In the genomic region with DNA sequence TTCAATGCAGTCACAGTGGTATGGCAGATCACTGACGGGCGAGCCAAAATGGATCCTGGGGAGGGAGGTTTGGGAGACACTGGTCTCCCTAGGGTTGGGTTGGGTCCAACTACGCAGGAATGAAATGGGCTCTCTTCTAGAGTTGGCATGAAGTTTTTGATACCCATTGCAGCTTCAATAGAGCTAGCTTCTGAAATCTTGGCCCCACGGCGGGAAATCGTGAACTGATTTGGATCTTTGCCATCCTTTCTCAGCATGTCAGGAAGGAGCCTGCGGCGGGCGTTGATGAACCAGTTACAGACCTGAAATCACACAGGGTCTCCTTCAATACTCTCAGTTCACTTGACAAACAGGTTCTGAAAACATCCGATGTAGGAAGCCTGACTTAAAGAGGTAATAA, we compare ENCODE assay signal across 10 mouse cellular contexts. TPM values are rescaled to one million over a fixed set of nuclear protein-coding genes. Genes with fewer than 3 reads are reported as not detected.
DNase-seq lines count a peak whose midpoint lies in the region; ATAC-seq and TF ChIP-seq lines count a peak whose summit lies in the region.
"Had no signal": no experiment of that assay in that cellular context is flagged by ENCODE, and none has a peak within 500 bp of the region (broad histone marks: within the 10 kb centered on the region; RNA-seq: fewer than 3 reads in every experiment).

No protein-coding gene starts in this region.

- no peak overlapping the region for H3K9ac ChIP-seq in kidney, embryonic 16.5 days (replicated peaks; ENCODE audit: low read length)

- H3K27me3 ChIP-seq in E14TG2a.4 (ENCODE audit: insufficient read depth, low read length): no peaks in the 10 kb centered on the region
- no peaks in the 10 kb centered on the region for H3K27me3 ChIP-seq in kidney, embryonic 16.5 days (ENCODE audit: insufficient read depth, low read length)
- H3K27me3 ChIP-seq: Patski had no signal

- H3K4me2 ChIP-seq in kidney, embryonic 16.5 days (replicated peaks; ENCODE audit: low read depth, low read length): no peak overlapping the region

- peak overlapping the region; percentile 39; the same call in 1 of the 2 replicates for H3K27ac ChIP-seq in kidney, embryonic 16.5 days (ENCODE audit: low read length)

- peaks cover 78% of the 10 kb centered on the region for H3K4me1 ChIP-seq in E14TG2a.4 (replicated peaks; ENCODE audit: low read depth, low read length)
- peaks cover 46% of the 10 kb centered on the region for H3K4me1 ChIP-seq in kidney, embryonic 16.5 days (ENCODE audit: insufficient read depth, low read length)

- DNase-seq in heart, adult 9 months (ENCODE audit: low spot score in 2 of 2): peak; percentile 8 to 11
- DNase-seq in heart, postnatal 14 days: no peak
- DNase-seq in R1 (ENCODE audit: low read depth, low spot score): peak; percentile 49
- DNase-seq in spleen, postnatal 36 days (ENCODE audit: low spot score in 2 of 2): no peak
- DNase-seq in spleen, postnatal 10 days (ENCODE audit: low spot score in 2 of 2): no peak
- DNase-seq: gastrocnemius, postnatal 14 days had no signal

- ATAC-seq in kidney, embryonic 16.5 days (ENCODE audit: low FRiP score, low TSS enrichment): no peak
- no peak for ATAC-seq in frontal cortex, adult (ENCODE audit: low TSS enrichment)

- H3K36me3 ChIP-seq in E14TG2a.4 (ENCODE audit: insufficient read depth, low read length): peaks cover 87% of the 10 kb centered on the region
- peaks cover 36% of the 10 kb centered on the region for H3K36me3 ChIP-seq in kidney, embryonic 16.5 days (ENCODE audit: insufficient read depth, low read length)

- intact Hi-C loops in heart, postnatal 14 days (cut with DNase I): loop anchor here (1.0 to 5.0 kb wide), 2 partner anchors 121 to 337 kb away; a partner anchor contains a TSS

- peak overlapping the region; percentile 95 for H3K4me3 ChIP-seq in E14TG2a.4 (replicated peaks; ENCODE audit: low read length)
- no peak overlapping the region for H3K4me3 ChIP-seq in kidney, embryonic 16.5 days (ENCODE audit: low read length)

- TF ChIP-seq CTCF in E14TG2a.4 (conservative IDR thresholded peaks at IDR 0.05; ENCODE audit: low read length): no peak

- no peaks in the 10 kb centered on the region for H3K9me3 ChIP-seq in E14TG2a.4 (ENCODE audit: low read length)
- H3K9me3 ChIP-seq in kidney, embryonic 16.5 days (ENCODE audit: low read length): no peaks in the 10 kb centered on the region

- 57% methylated on average over 10 of the region's 10 CpGs for WGBS in kidney, embryonic 16.5 days

RNA-seq across cellular contexts. Expression of a gene that starts 8.4 kb away (rescaled TPM):
- 10 to 100 TPM in 1 of 2 experiments, 1 to 10 TPM in 1; 8.5 to 10.1 TPM for total RNA-seq in heart, postnatal 14 days (2021)
- polyA plus RNA-seq in kidney, embryonic 16.5 days (2015; fragmentation: Nextera tagmentation; extraction: Ambion mirVana): 90.4 and 93.7 TPM in 2 replicates

Comparison
In these comparisons a context has a peak if more than half of its experiments do, and no peak if none do; other contexts are left out.
1. DNase-seq: peak in heart, adult 9 months (2 of 2) and R1 (single experiment); none in heart, postnatal 14 days (0 of 2), spleen, postnatal 36 days (0 of 2) and spleen, postnatal 10 days (0 of 2).